Mouse (Mus musculus): Measurements from ENCODE around the gene Slain1. TPM values are rescaled to one million over a fixed set of nuclear protein-coding genes. Genes with fewer than 3 reads are reported as not detected.
A peak's percentile ranks its signal among the peaks of the same experiment; 100 is the strongest.

Gene Slain1
- polyA plus RNA-seq, 1 experiment from 2014 or later: 1.8 TPM

- 53% methylated on average over 18 of the region's 18 CpGs for WGBS
- H3K4me1 ChIP-seq (replicated peaks; ENCODE audit: control insufficient read depth, insufficient read depth, low read length): no peaks in the 10 kb centered on the region
- H3K9ac ChIP-seq (ENCODE audit: low read depth, low read length): no peak overlapping the region
- H3K27ac ChIP-seq (ENCODE audit: low read depth, low read length): no peak overlapping the region
- H3K9me3 ChIP-seq (ENCODE audit: control insufficient read depth): no peaks in the 10 kb centered on the region
- H3K36me3 ChIP-seq (ENCODE audit: control insufficient read depth, insufficient read depth): no peaks in the 10 kb centered on the region
- H3K4me2 ChIP-seq (replicated peaks; ENCODE audit: low read depth): 0 out of 2 replicates have a peak overlapping the region, but pooled peaks have one; percentile 17
- ATAC-seq: no peak
- no peak for TF ChIP-seq CTCF (IDR thresholded peaks at IDR 0.05; ENCODE audit: low read depth)
- no peak overlapping the region for H3K4me3 ChIP-seq (ENCODE audit: low read depth, low read length)
- H3K27me3 ChIP-seq (replicated peaks; ENCODE audit: control insufficient read depth, insufficient read depth, low read length): no peaks in the 10 kb centered on the region
These were observed 29.6 kb downstream of the Slain1 start for GRCm38 (mm10) chr14:103679395-103680217.

GRCm38 (mm10) chr14:103680285-103680819 is 30.3 kb downstream of the Slain1 start:
- WGBS: 54% methylated on average over 7 of the region's 7 CpGs
- Histone ChIP-seq H3K4me3 (ENCODE audit: low read depth, low read length) (no peak overlapping the region), H3K27me3 (replicated peaks; ENCODE audit: control insufficient read depth, insufficient read depth, low read length) (no peaks in the 10 kb centered on the region), H3K9ac (ENCODE audit: low read depth, low read length) (no peak overlapping the region), H3K4me2 (replicated peaks; ENCODE audit: low read depth) (0 out of 2 replicates have a peak overlapping the region, but pooled peaks have one; percentile 17), H3K9me3 (ENCODE audit: control insufficient read depth) (no peaks in the 10 kb centered on the region), H3K36me3 (ENCODE audit: control insufficient read depth, insufficient read depth) (no peaks in the 10 kb centered on the region), H3K27ac (ENCODE audit: low read depth, low read length) (no peak overlapping the region), H3K4me1 (replicated peaks; ENCODE audit: control insufficient read depth, insufficient read depth, low read length) (no peaks in the 10 kb centered on the region)
- TF ChIP-seq CTCF (IDR thresholded peaks at IDR 0.05; ENCODE audit: low read depth): no peak
- no peak for ATAC-seq

DNA sequence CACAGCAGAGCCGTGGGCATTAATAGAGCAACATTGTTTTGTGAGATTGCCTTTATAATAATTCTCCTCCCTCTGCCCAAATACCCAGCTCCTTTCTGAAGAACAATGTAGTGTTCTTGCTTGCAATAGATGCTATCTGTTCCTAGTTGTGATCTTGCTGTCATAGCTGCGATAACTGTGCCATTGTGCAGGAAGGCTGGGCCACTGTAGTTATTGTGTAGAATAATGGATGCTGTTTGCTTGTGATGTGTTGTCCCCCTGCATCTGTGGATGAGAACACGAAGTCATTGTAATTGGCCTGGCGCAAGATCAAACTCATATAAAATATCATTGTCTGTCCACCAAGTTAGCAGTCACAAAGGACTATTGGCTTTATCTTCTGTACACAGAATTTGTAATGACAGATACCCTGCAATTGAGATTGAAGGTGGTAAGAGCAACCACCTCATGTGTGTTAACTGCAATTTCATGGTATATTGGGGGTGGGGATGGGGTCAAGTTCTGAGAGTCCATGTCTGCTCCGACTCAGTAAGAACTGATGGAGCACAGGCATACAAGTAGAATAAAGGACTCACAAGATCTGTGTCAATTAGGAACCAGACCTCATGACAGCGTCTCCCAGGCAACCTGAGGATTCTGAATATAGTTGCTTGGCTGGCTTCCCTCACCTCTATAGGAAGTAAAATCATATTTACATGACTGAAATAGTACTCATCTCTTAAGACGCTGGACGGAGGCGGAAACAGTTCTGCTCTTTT is 32.8 kb downstream of the Slain1 start:
- Histone ChIP-seq H3K27ac (ENCODE audit: low read depth, low read length) (no peak overlapping the region), H3K27me3 (replicated peaks; ENCODE audit: control insufficient read depth, insufficient read depth, low read length) (no peaks in the 10 kb centered on the region), H3K4me3 (ENCODE audit: low read depth, low read length) (no peak overlapping the region), H3K4me1 (replicated peaks; ENCODE audit: control insufficient read depth, insufficient read depth, low read length) (no peaks in the 10 kb centered on the region), H3K4me2 (replicated peaks; ENCODE audit: low read depth) (no peak overlapping the region), H3K9me3 (ENCODE audit: control insufficient read depth) (no peaks in the 10 kb centered on the region), H3K9ac (ENCODE audit: low read depth, low read length) (no peak overlapping the region), H3K36me3 (ENCODE audit: control insufficient read depth, insufficient read depth) (no peaks in the 10 kb centered on the region)
- WGBS: 73% methylated on average over 9 of the region's 9 CpGs
- ATAC-seq: no peak
- no peak for TF ChIP-seq CTCF (IDR thresholded peaks at IDR 0.05; ENCODE audit: low read depth)

- Histone ChIP-seq H3K4me2 (replicated peaks; ENCODE audit: low read depth) (no peak overlapping the region), H3K9ac (ENCODE audit: low read depth, low read length) (no peak overlapping the region)
These were observed 37.0 kb downstream of the Slain1 start for GRCm38 (mm10) chr14:103686994-103687393.

DNA sequence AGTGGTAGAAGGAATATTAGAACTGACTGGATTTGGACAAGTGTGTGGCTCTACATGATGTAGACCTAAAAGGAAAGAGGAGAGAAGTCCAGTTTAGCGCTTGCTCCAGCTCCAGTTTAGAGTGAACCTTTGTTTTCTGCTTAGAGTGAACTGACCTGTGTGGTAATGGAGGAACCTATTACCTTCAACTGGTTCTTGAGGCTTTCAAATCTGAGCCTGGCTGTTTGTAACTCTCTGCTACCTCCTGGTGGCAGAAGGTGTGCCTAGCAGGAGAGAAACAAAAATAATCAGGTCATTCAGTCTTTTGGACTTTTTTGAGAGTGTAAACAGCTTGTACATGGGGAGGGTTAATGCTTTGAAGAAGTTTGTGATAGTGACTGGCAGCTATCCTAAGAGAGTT is 44.3 kb downstream of the Slain1 start:
- peak; percentile 92 for TF ChIP-seq CTCF (IDR thresholded peaks at IDR 0.05; ENCODE audit: low read depth)
- Histone ChIP-seq H3K4me2 (replicated peaks; ENCODE audit: low read depth) (no peak overlapping the region), H3K27ac (ENCODE audit: low read depth, low read length) (no peak overlapping the region), H3K36me3 (ENCODE audit: control insufficient read depth, insufficient read depth) (no peaks in the 10 kb centered on the region), H3K4me1 (replicated peaks; ENCODE audit: control insufficient read depth, insufficient read depth, low read length) (no peaks in the 10 kb centered on the region), H3K27me3 (replicated peaks; ENCODE audit: control insufficient read depth, insufficient read depth, low read length) (no peaks in the 10 kb centered on the region), H3K9ac (ENCODE audit: low read depth, low read length) (no peak overlapping the region), H3K9me3 (ENCODE audit: control insufficient read depth) (no peaks in the 10 kb centered on the region), H3K4me3 (ENCODE audit: low read depth, low read length) (no peak overlapping the region)
- 29% methylated on average over 1 of the region's 1 CpGs for WGBS
- ATAC-seq: no peak

More at GRCm38 (mm10) chr14:103686994-103687393, 37.0 kb downstream of the Slain1 start:
- ATAC-seq: no peak
- no peak for TF ChIP-seq CTCF (IDR thresholded peaks at IDR 0.05; ENCODE audit: low read depth)
- H3K36me3 ChIP-seq (ENCODE audit: control insufficient read depth, insufficient read depth): no peaks in the 10 kb centered on the region
- H3K4me3 ChIP-seq (ENCODE audit: low read depth, low read length): no peak overlapping the region
- no peak overlapping the region for H3K27ac ChIP-seq (ENCODE audit: low read depth, low read length)
- 88% methylated on average over 2 of the region's 2 CpGs for WGBS
- H3K4me1 ChIP-seq (replicated peaks; ENCODE audit: control insufficient read depth, insufficient read depth, low read length): no peaks in the 10 kb centered on the region
- no peaks in the 10 kb centered on the region for H3K27me3 ChIP-seq (replicated peaks; ENCODE audit: control insufficient read depth, insufficient read depth, low read length)
- H3K9me3 ChIP-seq (ENCODE audit: control insufficient read depth): no peaks in the 10 kb centered on the region

GRCm38 (mm10) chr14:103695620-103696019 is 45.6 kb downstream of the Slain1 start:
- 71% methylated on average over 3 of the region's 3 CpGs for WGBS
- H3K27ac ChIP-seq (ENCODE audit: low read depth, low read length): no peak overlapping the region
- no peak overlapping the region for H3K4me2 ChIP-seq (replicated peaks; ENCODE audit: low read depth)
- no peaks in the 10 kb centered on the region for H3K9me3 ChIP-seq (ENCODE audit: control insufficient read depth)
- no peak overlapping the region for H3K4me3 ChIP-seq (ENCODE audit: low read depth, low read length)
- no peak overlapping the region for H3K9ac ChIP-seq (ENCODE audit: low read depth, low read length)
- H3K36me3 ChIP-seq (ENCODE audit: control insufficient read depth, insufficient read depth): no peaks in the 10 kb centered on the region
- TF ChIP-seq CTCF (IDR thresholded peaks at IDR 0.05; ENCODE audit: low read depth): no peak
- no peaks in the 10 kb centered on the region for H3K27me3 ChIP-seq (replicated peaks; ENCODE audit: control insufficient read depth, insufficient read depth, low read length)
- no peak for ATAC-seq
- no peaks in the 10 kb centered on the region for H3K4me1 ChIP-seq (replicated peaks; ENCODE audit: control insufficient read depth, insufficient read depth, low read length)
